Mouse (Mus musculus) mouse trophoblast stem cell (cell line): ENCODE measurements at regions not wholly inside any gene's neighbourhood (a gene's known extent, or its start where the extent isn't known, plus 50 kb on each side); places are given as distances from the start of the nearest gene placed in this dataset.

Source experiments
- in situ Hi-C, 2 experiments: fragments of 300-500 bp; cut with MseI, MboI; formaldehyde crosslinking; loops; 2 replicates in 1 of 2; 3 replicates in 1 of 2; pipeline ENCODE4 v1.15.1; 2025

- in situ Hi-C loops: no loop called here
Measured at GRCm38 (mm10) chr16:42808864-42809263, 66.8 kb upstream of the Zbtb20 start.

- in situ Hi-C loops: no loop called here
Measured at GRCm38 (mm10) chr16:42807536-42807935, 68.1 kb upstream of the Zbtb20 start.

- in situ Hi-C loops: no loop called here
Measured at GRCm38 (mm10) chr16:42803609-42804008, 72.1 kb upstream of the Zbtb20 start.

- in situ Hi-C loops: loop anchor here in 1 of 2 experiments (25.0 kb wide), 1 partner anchor 505 kb away; no protein-coding TSS in a partner anchor
Measured at GRCm38 (mm10) chr16:42792571-42792970, 83.1 kb upstream of the Zbtb20 start.

GRCm38 (mm10) chr16:42784712-42785111 lies 91.0 kb upstream of the Zbtb20 start:
- in situ Hi-C loops: loop anchor here (5.0 to 25.0 kb wide), 2 partner anchors 497 to 507 kb away; no protein-coding TSS in a partner anchor

GRCm38 (mm10) chr16:42784031-42784430 lies 91.7 kb upstream of the Zbtb20 start:
- in situ Hi-C loops: loop anchor here (5.0 to 25.0 kb wide), 2 partner anchors 497 to 507 kb away; no protein-coding TSS in a partner anchor

GRCm38 (mm10) chr16:42782091-42782679 lies 93.5 kb upstream of the Zbtb20 start:
- in situ Hi-C loops: loop anchor here (5.0 to 25.0 kb wide), 2 partner anchors 495 to 505 kb away; no protein-coding TSS in a partner anchor

- in situ Hi-C loops: loop anchor here (5.0 to 25.0 kb wide), 2 partner anchors 494 to 504 kb away; no protein-coding TSS in a partner anchor
Measured at GRCm38 (mm10) chr16:42781096-42782071, 94.3 kb upstream of the Zbtb20 start.

- in situ Hi-C loops: loop anchor here (5.0 to 25.0 kb wide), 2 partner anchors 493 to 503 kb away; no protein-coding TSS in a partner anchor
Measured at GRCm38 (mm10) chr16:42779957-42780356, 95.7 kb upstream of the Zbtb20 start.

GRCm38 (mm10) chr16:42772640-42773039 lies 103.0 kb upstream of the Zbtb20 start:
- in situ Hi-C loops: no loop called here

- in situ Hi-C loops: no loop called here
Measured at GRCm38 (mm10) chr16:42770199-42770598, 105.5 kb upstream of the Zbtb20 start.

- in situ Hi-C loops: no loop called here
Measured at GRCm38 (mm10) chr16:42748681-42749080, 127.0 kb upstream of the Zbtb20 start.

GRCm38 (mm10) chr16:42745943-42746675 lies 129.6 kb upstream of the Zbtb20 start:
- in situ Hi-C loops: no loop called here

- in situ Hi-C loops: no loop called here
Measured at GRCm38 (mm10) chr16:42743538-42743937, 132.1 kb upstream of the Zbtb20 start.

- in situ Hi-C loops: no loop called here
Measured at GRCm38 (mm10) chr16:42743120-42743519, 132.6 kb upstream of the Zbtb20 start.

GRCm38 (mm10) chr16:42727826-42728225 lies 147.9 kb upstream of the Zbtb20 start:
- in situ Hi-C loops: no loop called here

- in situ Hi-C loops: no loop called here
Measured at GRCm38 (mm10) chr16:42719915-42720314, 155.8 kb upstream of the Zbtb20 start.

GRCm38 (mm10) chr16:42718452-42718851 lies 157.2 kb upstream of the Zbtb20 start:
- in situ Hi-C loops: no loop called here

- in situ Hi-C loops: no loop called here
Measured at GRCm38 (mm10) chr16:42717828-42718412, 157.8 kb upstream of the Zbtb20 start.

- in situ Hi-C loops: no loop called here
Measured at GRCm38 (mm10) chr16:42717075-42717827, 158.4 kb upstream of the Zbtb20 start.
